Comparison of ENCODE assay signal across 37 mouse cellular contexts in genomic region chr4:97202986-97203385, GRCm38 (mm10). TPM values are rescaled to one million over a fixed set of nuclear protein-coding genes. Genes with fewer than 3 reads are reported as not detected.
"Had no signal": no experiment of that assay in that cellular context is flagged by ENCODE, and none has a peak within 500 bp of the region (broad histone marks: within the 10 kb centered on the region; RNA-seq: fewer than 3 reads in every experiment).

No protein-coding gene starts in this region.

RNA-seq across cellular contexts. Expression of gene Gm10192, which starts 20.0 kb away (rescaled TPM):
- total RNA-seq: gastrocnemius, adult 18-20 months; gastrocnemius, adult 8-10 months; gastrocnemius, postnatal 14 days; gastrocnemius, postnatal 36 days; heart, adult 2 months; heart, postnatal 14 days; heart, postnatal 36 days; hematopoietic stem cell, adult 5-6 weeks; hindbrain, postnatal 0 days; layer of hippocampus, adult 18-20 months; layer of hippocampus, adult 8-10 months; layer of hippocampus, postnatal 14 days; layer of hippocampus, postnatal 36 days; left cerebral cortex, adult 18-20 months; left cerebral cortex, adult 8-10 months; left cerebral cortex, postnatal 10 days; left cerebral cortex, postnatal 25 days; left cerebral cortex, postnatal 4 days; liver, adult 2 months had no signal
- polyA plus RNA-seq: gonadal fat pad, adult 2 months; heart, adult 2 months; heart, embryonic 11.5 days; heart, embryonic 13.5 days; heart, embryonic 15.5 days; heart, postnatal 0 days; hindbrain, embryonic 11.5 days; hindbrain, embryonic 13.5 days; hindbrain, embryonic 15.5 days; hindbrain, postnatal 0 days; intestine, embryonic 14.5 days; kidney, adult 2 months; kidney, embryonic 15.5 days; kidney, postnatal 0 days; large intestine, adult 2 months; limb, embryonic 11.5 days; limb, embryonic 13.5 days; limb, embryonic 15.5 days; liver, adult 2 months; liver, embryonic 12.5 days; liver, embryonic 14.5 days had no signal
